Mouse (Mus musculus) neural tube, embryonic 14.5 days (tissue): ENCODE measurements around the gene Ndufa10. TPM values are rescaled to one million over a fixed set of nuclear protein-coding genes. Genes with fewer than 3 reads are reported as not detected.
A peak's percentile ranks its signal among the peaks of the same experiment; 100 is the strongest.
"Not testable (repeated sequence)": the region's sequence is repeated elsewhere in the genome, so short reads cannot be mapped to it uniquely, and the experiment has no call there.

Experiments
- ATAC-seq: fragments of 200-750 bp; cut with Nextera tagmentation; 2 replicates; pipeline ENCODE4 v1.8.0; 2017; ENCODE audit warnings: low read depth, mild to moderate bottlenecking, moderate TSS enrichment, moderate library complexity
- H3K27ac ChIP-seq: fragments of 300-500 bp; sonication (generic); 2 replicates; pipeline ENCODE4 v1.5.1; 2014; ENCODE audit warnings: low read depth, mild to moderate bottlenecking, control low read depth, low read length, moderate library complexity, mixed read lengths
- H3K27me3 ChIP-seq: fragments of 300-500 bp; sonication (generic); 2 replicates; pipeline ENCODE4 v1.6.1; 2014; ENCODE audit warnings: low read length; ENCODE audit not compliant: control insufficient read depth, insufficient read depth
- H3K36me3 ChIP-seq: fragments of 300-500 bp; sonication (generic); 2 replicates; pipeline ENCODE4 v1.6.1; 2014; ENCODE audit warnings: low read length, mixed read lengths; ENCODE audit not compliant: control insufficient read depth, insufficient read depth
- H3K4me1 ChIP-seq: fragments of 300-500 bp; sonication (generic); 2 replicates; pipeline ENCODE4 v1.6.1; 2014; ENCODE audit warnings: low read length; ENCODE audit not compliant: control insufficient read depth, insufficient read depth
- H3K4me2 ChIP-seq: fragments of 300-500 bp; sonication (generic); 2 replicates; pipeline ENCODE4 v1.6.1; 2014; ENCODE audit warnings: mild to moderate bottlenecking, low read depth, low read length, control low read depth
- H3K4me3 ChIP-seq: fragments of 300-500 bp; sonication (generic); 2 replicates; pipeline ENCODE4 v1.5.1; 2014; ENCODE audit warnings: low read depth, low read length, control low read depth, mixed read lengths
- H3K9ac ChIP-seq: fragments of 300-500 bp; sonication (generic); replicated peaks from 2 replicates; pipeline ENCODE4 v1.6.1; 2014; ENCODE audit warnings: low read depth, mild to moderate bottlenecking, control low read depth, low read length, mixed read lengths
- H3K9me3 ChIP-seq: fragments of 300-500 bp; sonication (generic); 2 replicates; pipeline ENCODE4 v1.6.1; 2016; ENCODE audit warnings: low read length; ENCODE audit not compliant: control insufficient read depth
- WGBS: fragments of 180-500 bp; shearing (Covaris S2); extraction: QIAGEN DNeasy Blood & Tissue Kit; methylation state at CpG from one replicate; pipeline ENCODE4 v1.1.7; 2014; 5-methylcytosine and 5-hydroxymethylcytosine counted together
- polyA plus RNA-seq: library from polyadenylated mRNA; unstranded; fragments of >200 nt; fragmentation: Nextera tagmentation; extraction: Ambion mirVana; gene quantifications from 2 replicates; pipeline ENCODE4 v1.2.1, GENCODE M21; 2014

Gene Ndufa10
- polyA plus RNA-seq = 326 and 363 TPM in 2 replicates

- peaks cover 5% of the 10 kb centered on the region for H3K4me1 ChIP-seq
- peak; percentile 94 for ATAC-seq
- H3K9me3 ChIP-seq = no peaks in the 10 kb centered on the region
- H3K4me2 ChIP-seq = peak within 1 kb of the TSS; percentile 93
- peak within 1 kb of the TSS; percentile 85 for H3K4me3 ChIP-seq
- H3K36me3 ChIP-seq = peaks cover 20% of the 10 kb centered on the region
- H3K27me3 ChIP-seq = peaks cover 3% of the 10 kb centered on the region; the same call in 1 of the 2 replicates
- H3K9ac ChIP-seq = peak within 1 kb of the TSS; percentile 82
- under 1% methylated on average over 67 of the region's 67 CpGs for WGBS
- peak within 1 kb of the TSS; percentile 70; the same call in 1 of the 2 replicates for H3K27ac ChIP-seq
Measured at GRCm38 (mm10) chr1:92473165-92474041, at the start of gene Ndufa10. Gene Ndufa10 (minus strand): TSS chr1:92473860.

- Histone ChIP-seq H3K4me3 (no peak overlapping the region), H3K4me1 (no peaks in the 10 kb centered on the region), H3K27ac (no peak overlapping the region), H3K36me3 (no peaks in the 10 kb centered on the region), H3K27me3 (no peaks in the 10 kb centered on the region), H3K4me2 (no peak overlapping the region), H3K9me3 (no peaks in the 10 kb centered on the region), H3K9ac (no peak overlapping the region)
- ATAC-seq = peak; percentile 61; the same call in 1 of the 2 replicates
- 17% methylated on average over 10 of the region's 10 CpGs for WGBS
Measured at GRCm38 (mm10) chr1:92521376-92521775, 47.7 kb upstream of the Ndufa10 start.

GRCm38 (mm10) chr1:92519046-92519445 is 45.4 kb upstream of the Ndufa10 start:
- no peak overlapping the region for H3K4me3 ChIP-seq
- H3K9me3 ChIP-seq = no peaks in the 10 kb centered on the region
- H3K27me3 ChIP-seq = no peaks in the 10 kb centered on the region
- no peak overlapping the region for H3K9ac ChIP-seq
- H3K36me3 ChIP-seq = no peaks in the 10 kb centered on the region
- H3K27ac ChIP-seq = no peak overlapping the region
- no peak overlapping the region for H3K4me2 ChIP-seq
- 95% methylated on average over 6 of the region's 6 CpGs for WGBS
- no peaks in the 10 kb centered on the region for H3K4me1 ChIP-seq
- no peak for ATAC-seq

- no peaks in the 10 kb centered on the region for H3K4me1 ChIP-seq
- no peaks in the 10 kb centered on the region for H3K36me3 ChIP-seq
- no peak for ATAC-seq
- H3K27ac ChIP-seq = no peak within 1 kb of the TSS
- no peak within 1 kb of the TSS for H3K4me3 ChIP-seq
- H3K9me3 ChIP-seq = no peaks in the 10 kb centered on the region
- H3K27me3 ChIP-seq = no peaks in the 10 kb centered on the region
- H3K4me2 ChIP-seq = no peak within 1 kb of the TSS
- WGBS = 88% methylated on average over 3 of the region's 3 CpGs
- H3K9ac ChIP-seq = no peak within 1 kb of the TSS
Measured at GRCm38 (mm10) chr1:92518561-92518960, 44.9 kb upstream of the Ndufa10 start, which contains the start of gene Olfr1414. Gene Olfr1414 (minus strand): TSS chr1:92518661.

GRCm38 (mm10) chr1:92515390-92515789 is 41.7 kb upstream of the Ndufa10 start:
- Histone ChIP-seq H3K4me3 (no peak overlapping the region), H3K27me3 (no peaks in the 10 kb centered on the region), H3K4me1 (no peaks in the 10 kb centered on the region), H3K36me3 (no peaks in the 10 kb centered on the region), H3K4me2 (no peak overlapping the region), H3K27ac (no peak overlapping the region), H3K9ac (no peak overlapping the region), H3K9me3 (no peaks in the 10 kb centered on the region)
- no peak for ATAC-seq
- 89% methylated on average over 11 of the region's 11 CpGs for WGBS

- not testable (repeated sequence) for H3K4me2 ChIP-seq, H3K36me3 ChIP-seq, H3K4me3 ChIP-seq, H3K27me3 ChIP-seq, H3K9ac ChIP-seq, H3K4me1 ChIP-seq, H3K9me3 ChIP-seq, ATAC-seq, H3K27ac ChIP-seq
- WGBS = 92% methylated on average over 4 of the region's 5 CpGs
Measured at GRCm38 (mm10) chr1:92511646-92512045, 38.0 kb upstream of the Ndufa10 start.

- no peak within 1 kb of the TSS for H3K9ac ChIP-seq
- no peaks in the 10 kb centered on the region for H3K9me3 ChIP-seq
- no peaks in the 10 kb centered on the region for H3K4me1 ChIP-seq
- H3K27ac ChIP-seq = no peak within 1 kb of the TSS
- no peaks in the 10 kb centered on the region for H3K36me3 ChIP-seq
- ATAC-seq = no peak
- H3K4me3 ChIP-seq = no peak within 1 kb of the TSS
- 84% methylated on average over 2 of the region's 2 CpGs for WGBS
- no peaks in the 10 kb centered on the region for H3K27me3 ChIP-seq
- H3K4me2 ChIP-seq = no peak within 1 kb of the TSS
Measured at GRCm38 (mm10) chr1:92496001-92496400, 22.3 kb upstream of the Ndufa10 start, which contains the start of gene Olfr1415. Gene Olfr1415 (minus strand): TSS chr1:92496101.

GRCm38 (mm10) chr1:92485013-92485412 is 11.4 kb upstream of the Ndufa10 start, which contains the start of gene Olfr1416:
Gene Olfr1416 (minus strand): TSS chr1:92485113.
- Histone ChIP-seq H3K4me2 (no peak within 1 kb of the TSS), H3K27ac (no peak within 1 kb of the TSS), H3K9me3 (no peaks in the 10 kb centered on the region), H3K9ac (no peak within 1 kb of the TSS), H3K36me3 (no peaks in the 10 kb centered on the region), H3K27me3 (no peaks in the 10 kb centered on the region), H3K4me3 (no peak within 1 kb of the TSS), H3K4me1 (no peaks in the 10 kb centered on the region)
- ATAC-seq = no peak

- 0 out of 2 replicates have a peak overlapping the region, but pooled peaks have one; percentile 34 for H3K27ac ChIP-seq
- peak overlapping the region; percentile 93 for H3K4me2 ChIP-seq
- H3K4me3 ChIP-seq = peak overlapping the region; percentile 85
- H3K9me3 ChIP-seq = no peaks in the 10 kb centered on the region
- 3% methylated on average over 10 of the region's 10 CpGs for whole genome bisulfite sequencing
- peaks cover 5% of the 10 kb centered on the region for H3K4me1 ChIP-seq
- H3K27me3 ChIP-seq = peaks cover 3% of the 10 kb centered on the region; the same call in 1 of the 2 replicates
- peak overlapping the region; percentile 82; the same call in 1 of the 2 replicates for H3K9ac ChIP-seq
- peak; percentile 74 for ATAC-seq
- H3K36me3 ChIP-seq = peaks cover 15% of the 10 kb centered on the region
Measured at GRCm38 (mm10) chr1:92474066-92474578, 462 bp upstream of the Ndufa10 start.
